Mouse (Mus musculus) lung, embryonic 15.5 days (tissue): ENCODE measurements at regions not wholly inside any gene's neighbourhood (a gene's known extent, or its start where the extent isn't known, plus 50 kb on each side); places are given as distances from the start of the nearest gene placed in this dataset.

Experiments used
- ATAC-seq: fragments of 200-750 bp; cut with Nextera tagmentation; 2 replicates; pipeline ENCODE4 v1.8.0; 2017; ENCODE audit warnings: moderate number of reproducible peaks, borderline replicate concordance; ENCODE audit not compliant: low FRiP score, low TSS enrichment; ENCODE audit errors: extremely low read depth
- H3K27ac ChIP-seq: fragments of 300-500 bp; sonication (generic); 2 replicates; pipeline ENCODE4 v1.5.1; 2015; ENCODE audit warnings: moderate library complexity, mild to moderate bottlenecking, inconsistent platforms
- H3K27me3 ChIP-seq: fragments of 300-500 bp; sonication (generic); 2 replicates; pipeline ENCODE4 v1.6.1; 2015; ENCODE audit warnings: inconsistent platforms
- H3K36me3 ChIP-seq: fragments of 300-500 bp; sonication (generic); 2 replicates; pipeline ENCODE4 v1.6.1; 2015; ENCODE audit warnings: inconsistent platforms
- H3K4me1 ChIP-seq: fragments of 300-500 bp; sonication (generic); 2 replicates; pipeline ENCODE4 v1.6.1; 2015; ENCODE audit warnings: inconsistent platforms
- H3K4me2 ChIP-seq: fragments of 300-500 bp; sonication (generic); 2 replicates; pipeline ENCODE4 v1.6.1; 2015; ENCODE audit warnings: inconsistent platforms, mild to moderate bottlenecking, moderate library complexity
- H3K4me3 ChIP-seq: fragments of 300-500 bp; sonication (generic); 2 replicates; pipeline ENCODE4 v1.5.1; 2015; ENCODE audit warnings: mild to moderate bottlenecking, inconsistent platforms
- H3K9ac ChIP-seq: fragments of 300-500 bp; sonication (generic); 2 replicates; pipeline ENCODE4 v1.6.1; 2015; ENCODE audit warnings: inconsistent platforms
- H3K9me3 ChIP-seq: fragments of 300-500 bp; sonication (generic); 2 replicates; pipeline ENCODE4 v1.6.1; 2016; ENCODE audit warnings: inconsistent platforms
- WGBS: fragments of 180-500 bp; shearing (Covaris S2); methylation state at CpG from one replicate; pipeline ENCODE4 v1.1.7; 2015; 5-methylcytosine and 5-hydroxymethylcytosine counted together

GRCm38 (mm10) chr2:114454901-114455300 lies 199.9 kb downstream of the Dph6 start:
- Histone ChIP-seq H3K4me3 (no peak overlapping the region), H3K4me2 (no peak overlapping the region), H3K4me1 (no peaks in the 10 kb centered on the region), H3K27me3 (no peaks in the 10 kb centered on the region), H3K9me3 (no peaks in the 10 kb centered on the region), H3K36me3 (no peaks in the 10 kb centered on the region), H3K27ac (no peak overlapping the region), H3K9ac (no peak overlapping the region)
- ATAC-seq, result no peak; the same call in 1 of the 2 replicates
- 58% methylated on average over 2 of the region's 2 CpGs for WGBS

GRCm38 (mm10) chr2:114450185-114450584 lies 204.6 kb downstream of the Dph6 start:
- Histone ChIP-seq H3K9me3 (no peaks in the 10 kb centered on the region), H3K36me3 (no peaks in the 10 kb centered on the region), H3K27me3 (no peaks in the 10 kb centered on the region), H3K4me3 (no peak overlapping the region), H3K9ac (no peak overlapping the region), H3K4me1 (no peaks in the 10 kb centered on the region), H3K27ac (no peak overlapping the region), H3K4me2 (no peak overlapping the region)
- WGBS, result 44% methylated on average over 1 of the region's 1 CpGs
- no peak for ATAC-seq

- Histone ChIP-seq H3K9me3 (no peaks in the 10 kb centered on the region), H3K27me3 (no peaks in the 10 kb centered on the region), H3K9ac (no peak overlapping the region), H3K4me2 (no peak overlapping the region), H3K27ac (no peak overlapping the region), H3K36me3 (no peaks in the 10 kb centered on the region), H3K4me1 (no peaks in the 10 kb centered on the region), H3K4me3 (no peak overlapping the region)
- 57% methylated on average over 2 of the region's 2 CpGs for WGBS
- no peak for ATAC-seq
Observed at GRCm38 (mm10) chr2:114443801-114444200, 211.0 kb downstream of the Dph6 start.

GRCm38 (mm10) chr2:114440943-114441342 lies 213.8 kb downstream of the Dph6 start:
- Histone ChIP-seq H3K36me3 (no peaks in the 10 kb centered on the region), H3K4me1 (no peaks in the 10 kb centered on the region), H3K4me2 (no peak overlapping the region), H3K9me3 (no peaks in the 10 kb centered on the region), H3K27me3 (no peaks in the 10 kb centered on the region), H3K4me3 (no peak overlapping the region), H3K9ac (no peak overlapping the region), H3K27ac (no peak overlapping the region)
- WGBS, result 62% methylated on average over 6 of the region's 6 CpGs
- ATAC-seq, result no peak

GRCm38 (mm10) chr2:114439668-114440067 lies 215.1 kb downstream of the Dph6 start:
- no peak overlapping the region for H3K9ac ChIP-seq
- WGBS, result 24% methylated on average over 1 of the region's 1 CpGs
- H3K9me3 ChIP-seq, result no peaks in the 10 kb centered on the region
- H3K4me3 ChIP-seq, result no peak overlapping the region
- no peak overlapping the region for H3K27ac ChIP-seq
- H3K4me2 ChIP-seq, result no peak overlapping the region
- H3K36me3 ChIP-seq, result no peaks in the 10 kb centered on the region
- no peak for ATAC-seq
- H3K4me1 ChIP-seq, result no peaks in the 10 kb centered on the region
- H3K27me3 ChIP-seq, result no peaks in the 10 kb centered on the region

GRCm38 (mm10) chr2:114438048-114438447 lies 216.7 kb downstream of the Dph6 start:
- H3K27ac ChIP-seq, result no peak overlapping the region
- no peak overlapping the region for H3K4me2 ChIP-seq
- H3K9me3 ChIP-seq, result no peaks in the 10 kb centered on the region
- H3K36me3 ChIP-seq, result no peaks in the 10 kb centered on the region
- 29% methylated on average over 3 of the region's 3 CpGs for WGBS
- ATAC-seq, result no peak
- H3K4me1 ChIP-seq, result no peaks in the 10 kb centered on the region
- no peak overlapping the region for H3K4me3 ChIP-seq
- no peak overlapping the region for H3K9ac ChIP-seq
- no peaks in the 10 kb centered on the region for H3K27me3 ChIP-seq

- no peak overlapping the region for H3K9ac ChIP-seq
- H3K27me3 ChIP-seq, result no peaks in the 10 kb centered on the region
- H3K9me3 ChIP-seq, result no peaks in the 10 kb centered on the region
- no peaks in the 10 kb centered on the region for H3K36me3 ChIP-seq
- H3K4me1 ChIP-seq, result no peaks in the 10 kb centered on the region
- H3K4me3 ChIP-seq, result no peak overlapping the region
- peak; percentile 84 for ATAC-seq
- H3K4me2 ChIP-seq, result no peak overlapping the region
- 44% methylated on average over 10 of the region's 10 CpGs for WGBS
- no peak overlapping the region for H3K27ac ChIP-seq
Observed at GRCm38 (mm10) chr2:114427426-114428157, 226.3 kb upstream of the Zfp770 start.

- H3K4me1 ChIP-seq, result no peaks in the 10 kb centered on the region
- H3K4me3 ChIP-seq, result no peak overlapping the region
- no peaks in the 10 kb centered on the region for H3K9me3 ChIP-seq
- H3K27me3 ChIP-seq, result no peaks in the 10 kb centered on the region
- no peak overlapping the region for H3K27ac ChIP-seq
- WGBS, result 53% methylated on average over 3 of the region's 3 CpGs
- no peaks in the 10 kb centered on the region for H3K36me3 ChIP-seq
- H3K4me2 ChIP-seq, result no peak overlapping the region
- H3K9ac ChIP-seq, result no peak overlapping the region
- ATAC-seq, result no peak
Observed at GRCm38 (mm10) chr2:114419346-114419745, 218.1 kb upstream of the Zfp770 start.

GRCm38 (mm10) chr2:114413013-114413412 lies 211.7 kb upstream of the Zfp770 start:
- Histone ChIP-seq H3K27ac (no peak overlapping the region), H3K4me2 (no peak overlapping the region), H3K4me1 (no peaks in the 10 kb centered on the region), H3K27me3 (no peaks in the 10 kb centered on the region), H3K4me3 (no peak overlapping the region), H3K9me3 (no peaks in the 10 kb centered on the region), H3K9ac (no peak overlapping the region), H3K36me3 (no peaks in the 10 kb centered on the region)
- WGBS, result 86% methylated on average over 3 of the region's 3 CpGs
- no peak for ATAC-seq

GRCm38 (mm10) chr2:114411940-114412715 lies 210.9 kb upstream of the Zfp770 start:
- ATAC-seq, result no peak

GRCm38 (mm10) chr2:114410717-114411116 lies 209.4 kb upstream of the Zfp770 start:
- Histone ChIP-seq H3K4me1 (no peaks in the 10 kb centered on the region), H3K9ac (no peak overlapping the region), H3K4me2 (no peak overlapping the region), H3K27ac (no peak overlapping the region), H3K9me3 (no peaks in the 10 kb centered on the region), H3K27me3 (no peaks in the 10 kb centered on the region), H3K4me3 (no peak overlapping the region), H3K36me3 (no peaks in the 10 kb centered on the region)
- WGBS, result 83% methylated on average over 3 of the region's 3 CpGs
- no peak for ATAC-seq

More at GRCm38 (mm10) chr2:114411940-114412715, 210.9 kb upstream of the Zfp770 start:
- no peak overlapping the region for H3K4me2 ChIP-seq
- H3K9ac ChIP-seq, result no peak overlapping the region
- WGBS, result 52% methylated on average over 17 of the region's 17 CpGs
- no peaks in the 10 kb centered on the region for H3K27me3 ChIP-seq
- no peaks in the 10 kb centered on the region for H3K9me3 ChIP-seq
- no peaks in the 10 kb centered on the region for H3K36me3 ChIP-seq
- no peak overlapping the region for H3K4me3 ChIP-seq
- H3K27ac ChIP-seq, result no peak overlapping the region
- H3K4me1 ChIP-seq, result no peaks in the 10 kb centered on the region

GRCm38 (mm10) chr2:114409542-114409941 lies 208.3 kb upstream of the Zfp770 start:
- Histone ChIP-seq H3K4me1 (no peaks in the 10 kb centered on the region), H3K9me3 (no peaks in the 10 kb centered on the region), H3K9ac (no peak overlapping the region), H3K4me2 (no peak overlapping the region), H3K27ac (no peak overlapping the region), H3K36me3 (no peaks in the 10 kb centered on the region), H3K27me3 (no peaks in the 10 kb centered on the region), H3K4me3 (no peak overlapping the region)
- no peak for ATAC-seq
